Mouse (Mus musculus): ENCODE results near the gene Gm20869.
"Not testable (repeated sequence)": the region's sequence is repeated elsewhere in the genome, so short reads cannot be mapped to it uniquely, and the experiment has no call there.

Gene Gm20869

GRCm38 (mm10) chrY:71469149-71469548 is at the start of gene Gm20869:
Gene Gm20869, plus strand, starts transcription at chrY:71469449.
- DNase-seq (ENCODE audit: low read depth, low spot score): not testable (repeated sequence)

All from forelimb bud, embryonic 11.5 days (tissue).